Mouse (Mus musculus): Measurements from ENCODE around the gene Abca16. TPM values are rescaled to one million over a fixed set of nuclear protein-coding genes. Genes with fewer than 3 reads are reported as not detected.

Gene Abca16
- polyA plus RNA-seq, 1 experiment from 2014 or later: not detected

GRCm38 (mm10) chr7:120553181-120553551, 143.7 kb downstream of the Abca16 start:
- Histone ChIP-seq H3K36me3 (ENCODE audit: control insufficient read depth, insufficient read depth, low read length) (no peaks in the 10 kb centered on the region), H3K4me1 (ENCODE audit: control insufficient read depth, insufficient read depth, low read length) (no peaks in the 10 kb centered on the region), H3K9me3 (ENCODE audit: control insufficient read depth, low read length) (no peaks in the 10 kb centered on the region), H3K4me3 (ENCODE audit: low read depth, low read length) (no peak overlapping the region), H3K9ac (ENCODE audit: low read length) (no peak overlapping the region), H3K27me3 (ENCODE audit: control insufficient read depth, insufficient read depth, low read length) (no peaks in the 10 kb centered on the region), H3K4me2 (ENCODE audit: low read depth) (0 out of 2 replicates have a peak overlapping the region, but pooled peaks have one; percentile 12), H3K27ac (ENCODE audit: low read depth, low read length) (no peak overlapping the region)
- ATAC-seq (ENCODE audit: insufficient read depth, low FRiP score, low TSS enrichment) (no peak), DNase-seq (ENCODE audit: low spot score) (no peak)
- WGBS: 47% methylated on average over 12 of the region's 12 CpGs

DNA sequence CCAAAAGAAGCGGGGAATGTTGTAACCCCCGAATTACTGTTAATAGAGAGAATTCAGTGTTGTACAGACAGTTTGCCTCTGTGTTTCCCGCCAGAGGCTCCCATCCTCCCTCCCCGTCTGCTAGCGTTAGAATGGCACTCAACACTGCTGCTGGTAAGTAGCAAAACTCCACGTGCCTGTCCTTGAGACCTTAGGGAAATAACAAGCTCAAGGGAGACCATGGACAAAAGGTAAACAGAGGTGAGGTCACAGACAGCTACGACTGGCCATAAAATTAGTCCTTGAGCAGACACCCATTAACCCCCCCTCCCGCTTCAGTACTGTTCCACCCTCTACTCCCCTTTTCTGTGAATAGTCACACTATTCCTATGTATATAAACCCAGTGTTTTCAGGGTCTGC, 157.9 kb downstream of the Abca16 start:
- Histone ChIP-seq H3K9me3 (ENCODE audit: control insufficient read depth, low read length) (no peaks in the 10 kb centered on the region), H3K4me1 (ENCODE audit: control insufficient read depth, insufficient read depth, low read length) (no peaks in the 10 kb centered on the region), H3K4me2 (ENCODE audit: low read depth) (no peak overlapping the region), H3K9ac (ENCODE audit: low read length) (no peak overlapping the region), H3K27me3 (ENCODE audit: control insufficient read depth, insufficient read depth, low read length) (no peaks in the 10 kb centered on the region), H3K36me3 (ENCODE audit: control insufficient read depth, insufficient read depth, low read length) (no peaks in the 10 kb centered on the region), H3K27ac (ENCODE audit: low read depth, low read length) (no peak overlapping the region), H3K4me3 (ENCODE audit: low read depth, low read length) (no peak overlapping the region)
- no peak for DNase-seq (ENCODE audit: low spot score)
- no peak for ATAC-seq (ENCODE audit: insufficient read depth, low FRiP score, low TSS enrichment)
- 75% methylated on average over 8 of the region's 8 CpGs for WGBS

DNA sequence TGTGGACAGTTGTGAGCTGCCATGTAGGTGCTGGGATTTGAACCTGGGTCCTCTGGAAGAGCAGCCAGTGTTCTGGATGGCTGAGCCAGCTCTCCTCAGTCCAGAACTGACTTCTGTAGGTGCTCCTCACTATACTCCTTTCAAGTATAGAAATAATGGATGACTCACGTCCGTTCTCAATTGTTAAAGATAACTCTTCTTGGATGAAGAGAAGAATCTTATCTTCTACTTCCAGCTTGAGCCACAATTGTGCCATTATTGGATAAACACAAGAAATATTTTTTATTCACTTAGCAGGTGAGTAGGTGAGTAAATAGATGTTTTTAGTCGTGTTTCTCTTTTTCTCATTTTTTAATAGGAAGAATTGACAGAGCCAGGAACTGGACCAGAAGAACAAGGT, 167.1 kb downstream of the Abca16 start:
- ATAC-seq (ENCODE audit: insufficient read depth, low FRiP score, low TSS enrichment) (no peak), DNase-seq (ENCODE audit: low spot score) (no peak)
- H3K27ac ChIP-seq (ENCODE audit: low read depth, low read length): no peak overlapping the region
- no peaks in the 10 kb centered on the region for H3K27me3 ChIP-seq (ENCODE audit: control insufficient read depth, insufficient read depth, low read length)
- no peaks in the 10 kb centered on the region for H3K9me3 ChIP-seq (ENCODE audit: control insufficient read depth, low read length)
- H3K36me3 ChIP-seq (ENCODE audit: control insufficient read depth, insufficient read depth, low read length): no peaks in the 10 kb centered on the region
- H3K9ac ChIP-seq (ENCODE audit: low read length): no peak overlapping the region
- WGBS: 88% methylated on average over 3 of the region's 3 CpGs
- no peak overlapping the region for H3K4me2 ChIP-seq (ENCODE audit: low read depth)
- no peak overlapping the region for H3K4me3 ChIP-seq (ENCODE audit: low read depth, low read length)
- no peaks in the 10 kb centered on the region for H3K4me1 ChIP-seq (ENCODE audit: control insufficient read depth, insufficient read depth, low read length)

Other genes starting within 250 kb of the Abca16 start
- not detected in 2 replicates for gene Anks4b, start 235.8 kb upstream of the Abca16 start, polyA plus RNA-seq (2014; fragmentation: Nextera tagmentation; extraction: Ambion mirVana)
- gene Crym, start 207.5 kb upstream of the Abca16 start, polyA plus RNA-seq (2014; fragmentation: Nextera tagmentation; extraction: Ambion mirVana): 7.5 and 8.8 TPM in 2 replicates
- gene Abca14, start 205.7 kb upstream of the Abca16 start, polyA plus RNA-seq (2014; fragmentation: Nextera tagmentation; extraction: Ambion mirVana): not detected in 2 replicates
- not detected in 2 replicates for gene Abca15, start 81.0 kb upstream of the Abca16 start, polyA plus RNA-seq (2014; fragmentation: Nextera tagmentation; extraction: Ambion mirVana)
- 197 and 216 TPM in 2 replicates for gene Uqcrc2, start 225.5 kb downstream of the Abca16 start, polyA plus RNA-seq (2014; fragmentation: Nextera tagmentation; extraction: Ambion mirVana)